Mouse (Mus musculus) splenic B cell, adult 2 months (primary cell): ENCODE data around the gene Fer1l5.

ENCODE experiments used
- DNase-seq: peaks from one replicate; pipeline ENCODE4 v3.0.0-alpha.2; 2011; ENCODE audit warnings: low read depth, low spot score
- H3K27me3 ChIP-seq: 2 replicates; pipeline ENCODE4 v1.6.1; 2012; ENCODE audit warnings: mild to moderate bottlenecking, low read length, moderate library complexity, mixed read lengths; ENCODE audit not compliant: control insufficient read depth, poor library complexity, insufficient read depth, severe bottlenecking
- H3K36me3 ChIP-seq: 2 replicates; pipeline ENCODE4 v1.6.1; 2012; ENCODE audit warnings: mild to moderate bottlenecking, low read length, moderate library complexity, mixed read lengths; ENCODE audit not compliant: control insufficient read depth, poor library complexity, insufficient read depth, severe bottlenecking

Gene Fer1l5

GRCm38 (mm10) chr1:36368969-36369645 is 3.0 kb upstream of the Fer1l5 start, which contains the start of gene Kansl3:
Kansl3 (minus strand) TSS chr1:36369181.
- H3K27me3 ChIP-seq: no peaks in the 10 kb centered on the region
- 0 out of 2 replicates have a peak, but pooled peaks cover 2% of the 10 kb centered on the region for H3K36me3 ChIP-seq
- DNase-seq: peak; percentile 94

DNA sequence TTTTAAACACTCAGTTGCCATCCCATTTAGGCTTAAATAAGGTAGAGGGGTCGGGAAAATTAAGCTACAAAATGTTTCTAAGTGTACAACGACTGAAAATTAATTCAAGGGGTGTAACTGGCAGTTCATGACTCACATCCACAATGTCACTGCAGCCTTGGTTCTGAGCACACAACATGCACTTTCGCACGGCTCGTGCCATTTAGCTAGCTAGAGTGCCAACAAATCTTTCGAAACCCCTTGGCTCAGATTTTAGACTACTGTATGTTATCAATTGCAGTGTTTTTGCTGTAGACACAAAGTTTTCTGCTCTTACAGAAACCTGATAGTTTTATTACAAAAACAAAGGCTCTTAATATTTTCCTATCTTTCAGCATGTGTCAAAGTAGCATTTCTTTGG is 1.2 kb upstream of the Fer1l5 start:
- 0 out of 2 replicates have a peak, but pooled peaks cover under 1% of the 10 kb centered on the region for H3K36me3 ChIP-seq
- no peaks in the 10 kb centered on the region for H3K27me3 ChIP-seq
- no peak for DNase-seq

- DNase-seq: no peak
- no peaks in the 10 kb centered on the region for H3K36me3 ChIP-seq
- H3K27me3 ChIP-seq: no peaks in the 10 kb centered on the region
These were observed 6.8 kb downstream of the Fer1l5 start for GRCm38 (mm10) chr1:36378880-36379279.

- no peak for DNase-seq
- Histone ChIP-seq H3K27me3 (no peaks in the 10 kb centered on the region), H3K36me3 (no peaks in the 10 kb centered on the region)
These were observed 7.5 kb downstream of the Fer1l5 start for GRCm38 (mm10) chr1:36379582-36379981.

DNA sequence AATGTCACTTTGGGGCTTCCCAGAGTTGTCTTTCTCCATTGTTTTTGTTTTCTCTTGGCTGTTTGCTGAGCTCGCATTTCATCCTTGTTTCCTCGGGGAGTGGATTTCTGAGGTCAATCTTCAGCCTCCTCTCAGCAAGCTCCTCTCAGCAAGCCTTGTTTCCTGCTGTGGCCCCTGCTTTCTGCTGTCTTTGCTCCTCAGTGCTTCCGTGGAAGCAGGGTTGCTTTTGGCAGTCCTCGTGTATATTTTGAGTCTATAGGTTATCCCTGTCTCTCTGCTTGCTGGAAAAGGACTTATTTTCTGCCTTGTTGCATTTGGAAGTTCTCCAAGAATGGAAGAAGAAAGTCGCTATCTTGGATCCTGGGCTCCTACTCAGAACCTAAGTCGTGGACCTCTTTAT is 24.9 kb downstream of the Fer1l5 start:
- DNase-seq: no peak
- no peaks in the 10 kb centered on the region for H3K36me3 ChIP-seq
- H3K27me3 ChIP-seq: no peaks in the 10 kb centered on the region

DNA sequence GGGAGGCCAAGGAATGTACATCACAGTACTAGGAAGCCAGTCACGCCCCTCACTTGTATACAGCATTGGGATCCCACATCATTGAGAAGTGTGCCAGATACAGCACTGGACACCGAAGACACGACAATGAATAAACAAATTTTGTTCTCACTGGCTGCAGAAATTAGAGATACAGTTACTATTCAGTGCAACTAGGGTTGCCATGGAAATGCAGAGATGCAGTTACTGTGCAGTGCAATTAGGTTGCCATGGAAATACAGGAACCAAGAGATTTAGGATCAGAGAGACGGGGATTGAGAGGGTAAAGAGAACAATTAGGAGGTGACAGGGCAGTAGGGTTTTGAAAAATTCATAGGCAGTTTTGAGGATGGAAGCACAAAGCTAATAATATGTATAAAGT is 29.4 kb downstream of the Fer1l5 start:
- Histone ChIP-seq H3K36me3 (no peaks in the 10 kb centered on the region), H3K27me3 (no peaks in the 10 kb centered on the region)
- no peak for DNase-seq

DNA sequence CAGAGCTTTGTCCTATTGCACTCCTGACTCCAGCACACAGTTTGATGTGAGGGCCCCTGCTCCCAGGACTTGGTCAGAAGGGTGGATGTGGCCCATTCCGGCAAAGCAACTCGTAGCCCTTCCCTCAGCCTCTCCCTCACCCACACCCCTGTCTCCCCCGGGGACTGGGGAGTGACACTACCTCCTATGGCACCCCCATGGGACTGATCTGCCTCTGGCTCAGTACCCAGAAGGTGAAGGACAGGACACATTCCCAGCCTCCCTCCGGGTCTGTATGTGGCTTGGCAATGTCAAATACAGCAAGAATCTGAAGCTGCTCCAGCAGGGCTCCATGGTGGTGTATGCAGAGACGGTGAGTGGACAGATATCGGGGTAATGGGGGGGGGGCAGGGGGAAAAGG is 32.4 kb downstream of the Fer1l5 start:
- no peak for DNase-seq
- Histone ChIP-seq H3K36me3 (no peaks in the 10 kb centered on the region), H3K27me3 (no peaks in the 10 kb centered on the region)

- DNase-seq: no peak
- no peaks in the 10 kb centered on the region for H3K27me3 ChIP-seq
- H3K36me3 ChIP-seq: peaks cover 4% of the 10 kb centered on the region; the same call in 1 of the 2 replicates
These were observed 57.4 kb downstream of the Fer1l5 start for GRCm38 (mm10) chr1:36429511-36429910.

GRCm38 (mm10) chr1:36432999-36433398 is 60.9 kb downstream of the Fer1l5 start:
- DNase-seq: no peak
- H3K36me3 ChIP-seq: peaks cover 5% of the 10 kb centered on the region; the same call in 1 of the 2 replicates
- no peaks in the 10 kb centered on the region for H3K27me3 ChIP-seq

- Histone ChIP-seq H3K27me3 (no peaks in the 10 kb centered on the region), H3K36me3 (peaks cover 6% of the 10 kb centered on the region; the same call in 1 of the 2 replicates)
- DNase-seq: no peak
These were observed 61.5 kb downstream of the Fer1l5 start for GRCm38 (mm10) chr1:36433616-36434015.

GRCm38 (mm10) chr1:36435071-36435470 is 63.0 kb downstream of the Fer1l5 start:
- Histone ChIP-seq H3K27me3 (no peaks in the 10 kb centered on the region), H3K36me3 (peaks cover 7% of the 10 kb centered on the region)
- no peak for DNase-seq

DNA sequence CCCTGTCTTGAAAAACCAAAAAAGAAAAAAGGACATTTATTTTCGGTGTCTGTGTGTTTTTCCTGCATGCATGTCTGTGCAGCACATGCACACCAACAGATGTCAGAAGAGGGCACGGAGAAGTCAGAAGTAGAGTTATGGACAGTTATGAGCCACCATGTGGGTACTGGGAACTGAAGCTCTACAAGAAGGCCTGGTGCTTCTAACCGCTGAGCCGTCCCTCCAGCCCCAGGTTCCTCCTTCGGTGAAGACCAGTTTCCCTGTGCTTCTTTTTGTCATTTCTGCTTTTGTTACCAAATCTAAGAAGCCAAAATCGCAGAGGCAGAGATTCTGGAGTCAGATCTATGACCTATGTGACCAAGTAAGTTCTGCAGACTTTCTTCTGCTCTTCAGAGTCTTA is 64.4 kb downstream of the Fer1l5 start:
- H3K36me3 ChIP-seq: peaks cover 10% of the 10 kb centered on the region
- H3K27me3 ChIP-seq: no peaks in the 10 kb centered on the region
- no peak for DNase-seq

GRCm38 (mm10) chr1:36437223-36437622 is 65.1 kb downstream of the Fer1l5 start:
- DNase-seq: no peak

DNA sequence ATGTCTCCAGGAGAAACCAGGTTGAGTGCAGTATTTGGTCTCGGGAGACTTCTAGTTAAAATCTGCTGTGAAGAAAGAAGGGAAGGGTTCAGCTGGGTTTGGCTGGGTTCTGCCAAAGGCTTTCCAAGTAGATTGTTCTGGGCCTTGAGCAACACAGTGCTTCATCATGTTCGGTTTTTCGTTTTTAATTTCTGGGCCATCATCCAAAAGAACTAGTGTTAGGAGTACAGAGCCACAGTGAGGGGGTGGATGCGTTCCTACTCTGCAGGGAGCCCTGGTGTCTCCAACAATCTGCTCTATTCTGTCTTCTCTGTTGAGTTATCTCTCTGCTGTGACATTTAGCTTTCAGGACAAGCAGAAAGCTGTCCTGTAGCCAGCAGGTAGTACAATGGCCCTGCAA is 69.0 kb downstream of the Fer1l5 start:
- no peak for DNase-seq
- peaks cover 10% of the 10 kb centered on the region for H3K36me3 ChIP-seq
- H3K27me3 ChIP-seq: no peaks in the 10 kb centered on the region

More at GRCm38 (mm10) chr1:36437223-36437622, 65.1 kb downstream of the Fer1l5 start:
- H3K27me3 ChIP-seq: no peaks in the 10 kb centered on the region
- H3K36me3 ChIP-seq: peaks cover 10% of the 10 kb centered on the region

- Histone ChIP-seq H3K36me3 (peaks cover 2% of the 10 kb centered on the region; the same call in 1 of the 2 replicates), H3K27me3 (no peaks in the 10 kb centered on the region)
- DNase-seq: peak; percentile 94
These were observed 72.7 kb downstream of the Fer1l5 start, which contains the start of gene Lman2l for GRCm38 (mm10) chr1:36444471-36445464. Lman2l (minus strand) TSS chr1:36445271.
